Comparison of ENCODE assay signal across 10 mouse cellular contexts in the genomic region with DNA sequence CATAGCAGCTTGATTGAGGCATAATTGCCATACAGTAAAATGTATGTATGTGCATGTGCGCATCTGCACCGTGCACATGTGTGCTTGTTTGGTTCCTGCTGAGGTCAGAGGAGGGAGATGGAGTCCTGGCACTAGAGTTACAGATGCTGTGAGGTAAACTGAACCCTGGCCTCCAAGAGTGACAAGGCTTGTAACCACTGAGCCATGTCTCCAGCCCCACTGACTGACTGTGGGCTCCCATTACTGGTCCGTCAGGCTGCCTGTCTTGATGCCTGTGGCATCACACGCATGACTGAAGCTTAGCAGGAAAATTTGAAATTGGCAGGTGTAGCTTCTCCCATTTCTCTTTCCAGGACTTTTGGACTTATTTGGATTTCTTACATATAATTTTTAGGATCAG. TPM values are rescaled to one million over a fixed set of nuclear protein-coding genes. Genes with fewer than 3 reads are reported as not detected.
DNase-seq lines count a peak whose midpoint lies in the region; ATAC-seq and TF ChIP-seq lines count a peak whose summit lies in the region.
"Had no signal": no experiment of that assay in that cellular context is flagged by ENCODE, and none has a peak within 500 bp of the region (broad histone marks: within the 10 kb centered on the region; RNA-seq: fewer than 3 reads in every experiment).

No protein-coding gene starts in this region.

- peak overlapping the region; percentile 66; the same call in 1 of the 2 replicates for H3K27ac ChIP-seq in embryonic fibroblast, embryonic 13.5 days (ENCODE audit: insufficient read depth, low read length)
- H3K27ac ChIP-seq in kidney, postnatal 0 days: peak overlapping the region; percentile 87
- peak overlapping the region; percentile 22; the same call in 1 of the 2 replicates for H3K27ac ChIP-seq in stomach, embryonic 16.5 days (ENCODE audit: low read length)
- H3K27ac ChIP-seq: forebrain, embryonic 15.5 days had no signal

- no peak overlapping the region for H3K9ac ChIP-seq in kidney, postnatal 0 days (ENCODE audit: low read depth, low read length)
- no peak overlapping the region for H3K9ac ChIP-seq in stomach, embryonic 16.5 days (ENCODE audit: low read length)
- H3K9ac ChIP-seq: forebrain, embryonic 15.5 days had no signal

- no peaks in the 10 kb centered on the region for H3K9me3 ChIP-seq in kidney, postnatal 0 days (replicated peaks; ENCODE audit: low read length)
- no peaks in the 10 kb centered on the region for H3K9me3 ChIP-seq in stomach, embryonic 16.5 days (replicated peaks; ENCODE audit: control insufficient read depth, low read length)
- H3K9me3 ChIP-seq: forebrain, embryonic 15.5 days; midbrain, embryonic 10.5 days had no signal

- no peak for TF ChIP-seq CTCF in embryonic fibroblast, embryonic 13.5 days (IDR thresholded peaks at IDR 0.05; ENCODE audit: borderline replicate concordance, insufficient read depth, low read length)
- no peak for TF ChIP-seq CTCF in kidney, postnatal 0 days (IDR thresholded peaks at IDR 0.05; ENCODE audit: low read depth)

- H3K4me2 ChIP-seq in kidney, postnatal 0 days (ENCODE audit: low read length): 0 out of 2 replicates have a peak overlapping the region, but pooled peaks have one; percentile 10
- H3K4me2 ChIP-seq in stomach, embryonic 16.5 days (ENCODE audit: low read depth, low read length): 0 out of 2 replicates have a peak overlapping the region, but pooled peaks have one; percentile 35
- H3K4me2 ChIP-seq: forebrain, embryonic 15.5 days had no signal

- peaks cover 7% of the 10 kb centered on the region for H3K4me1 ChIP-seq in embryonic fibroblast, embryonic 13.5 days (ENCODE audit: control insufficient read depth, insufficient read depth, low read length)
- 0 out of 2 replicates have a peak, but pooled peaks cover 6% of the 10 kb centered on the region for H3K4me1 ChIP-seq in kidney, postnatal 0 days (replicated peaks; ENCODE audit: insufficient read depth, low read length)
- peaks cover 4% of the 10 kb centered on the region for H3K4me1 ChIP-seq in stomach, embryonic 16.5 days (ENCODE audit: control insufficient read depth, insufficient read depth, low read length)
- H3K4me1 ChIP-seq: forebrain, embryonic 15.5 days had no signal

- H3K36me3 ChIP-seq in kidney, postnatal 0 days (ENCODE audit: insufficient read depth, low read length): peaks cover 15% of the 10 kb centered on the region; the same call in 1 of the 2 replicates
- H3K36me3 ChIP-seq in stomach, embryonic 16.5 days (ENCODE audit: control insufficient read depth, insufficient read depth, low read length): peaks cover 11% of the 10 kb centered on the region; the same call in 1 of the 2 replicates

- WGBS in kidney, postnatal 0 days: 52% methylated on average over 4 of the region's 4 CpGs
- 86% methylated on average over 4 of the region's 4 CpGs for WGBS in stomach, embryonic 16.5 days

- ATAC-seq in kidney, postnatal 0 days (replicated peaks; ENCODE audit: low FRiP score, low read depth): peak; percentile 88
- ATAC-seq in stomach, embryonic 16.5 days (ENCODE audit: insufficient read depth, low FRiP score): no peak
- ATAC-seq: forebrain, embryonic 15.5 days had no signal

- no peaks in the 10 kb centered on the region for H3K27me3 ChIP-seq in kidney, postnatal 0 days (ENCODE audit: insufficient read depth, low read length)
- H3K27me3 ChIP-seq in stomach, embryonic 16.5 days (ENCODE audit: control insufficient read depth, insufficient read depth, low read length): no peaks in the 10 kb centered on the region
- H3K27me3 ChIP-seq: forebrain, embryonic 15.5 days had no signal

- no peak overlapping the region for H3K4me3 ChIP-seq in embryonic fibroblast, embryonic 13.5 days (ENCODE audit: insufficient read depth, low read length)
- no peak overlapping the region for H3K4me3 ChIP-seq in kidney, postnatal 0 days (replicated peaks; ENCODE audit: low read depth, low read length)
- H3K4me3 ChIP-seq in stomach, embryonic 16.5 days (replicated peaks; ENCODE audit: low read length): no peak overlapping the region
- H3K4me3 ChIP-seq: forebrain, embryonic 15.5 days; midbrain, embryonic 10.5 days had no signal

- DNase-seq in kidney, adult 11 months: peak; percentile 42
- DNase-seq in kidney, adult 18-20 months: no peak
- DNase-seq in kidney, postnatal 0 days (ENCODE audit: low spot score): peak; percentile 69
- no peak for DNase-seq in cerebellum, postnatal 25 days
- no peak for DNase-seq in right cerebral cortex, postnatal 36 days (ENCODE audit: low spot score in 2 of 2)
- DNase-seq: right cerebral cortex, postnatal 14 days had no signal

- TF ChIP-seq POLR2A in embryonic fibroblast, embryonic 13.5 days (IDR thresholded peaks at IDR 0.05; ENCODE audit: low read depth, low read length): no peak

RNA-seq across cellular contexts. Expression of gene Syde2, which starts 23.1 kb away (rescaled TPM):
- 8.9 and 12.3 TPM in 2 replicates for polyA plus RNA-seq in embryonic fibroblast, embryonic 13.5 days (2011; ENCODE audit: insufficient read length, low read depth, missing spikeins)
- 1.8 and 1.9 TPM in 2 replicates for polyA plus RNA-seq in kidney, postnatal 0 days (2015; fragmentation: Nextera tagmentation; extraction: Ambion mirVana)
- polyA plus RNA-seq in stomach, embryonic 16.5 days (2015; fragmentation: Nextera tagmentation; extraction: Ambion mirVana): 1.6 and 1.9 TPM in 2 replicates

Comparison
In these comparisons a context has a peak if more than half of its experiments do, and no peak if none do; other contexts are left out.
1. DNase-seq: peak in kidney, adult 11 months (single experiment) and kidney, postnatal 0 days (single experiment); none in kidney, adult 18-20 months (single experiment), cerebellum, postnatal 25 days (0 of 2) and right cerebral cortex, postnatal 36 days (0 of 2).
2. H3K27ac ChIP-seq: peak in every context shown above with its lines; median percentile 87 in kidney, postnatal 0 days; 66 in embryonic fibroblast, embryonic 13.5 days; 22 in stomach, embryonic 16.5 days.